Mouse (Mus musculus) stomach, postnatal 0 days (tissue): Measurements from ENCODE around the gene Ampd3.

Source experiments
- CTCF ChIP-seq: IDR thresholded peaks from 2 replicates; pipeline ENCODE4 v1.5.1; 2016; ENCODE audit warnings: antibody characterized with exemption, low read depth, mild to moderate bottlenecking, moderate library complexity
- EP300 ChIP-seq: optimal IDR thresholded peaks from 2 replicates; pipeline ENCODE3; 2016; ENCODE audit warnings: antibody characterized with exemption

DNA sequence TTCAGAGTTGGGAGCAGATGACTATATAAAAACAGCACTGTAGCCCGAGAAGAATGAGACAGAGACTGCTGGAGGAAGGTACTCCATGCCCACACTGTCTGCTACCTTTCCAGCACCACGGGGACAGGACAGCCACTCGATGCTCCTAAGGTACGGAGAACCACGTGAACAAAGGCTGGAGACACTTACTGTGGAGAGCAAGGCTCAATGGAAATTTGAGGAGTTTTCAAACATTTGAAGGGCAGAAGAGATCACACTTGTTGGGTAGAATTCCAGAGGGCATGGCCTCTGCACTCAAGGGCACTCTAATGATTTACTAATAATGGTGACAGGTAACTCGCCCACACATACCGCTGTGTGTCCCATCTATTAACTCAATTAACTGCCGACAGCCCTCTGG, 55.1 kb downstream of the Ampd3 start:
- no peak for TF ChIP-seq CTCF
- no peak for TF ChIP-seq EP300
